Mouse (Mus musculus) CH12.LX (cell line): ENCODE results near the gene Clk2. TPM values are rescaled to one million over a fixed set of nuclear protein-coding genes. Genes with fewer than 3 reads are reported as not detected.

Source experiments
- DNase-seq: peaks from one replicate; pipeline ENCODE4 v3.0.0-alpha.2; 2013; ENCODE audit errors: extremely low read depth
- H3K27ac ChIP-seq: 2 replicates; pipeline ENCODE4 v1.5.1; 2012; ENCODE audit warnings: low read depth, mild to moderate bottlenecking, control low read depth, moderate library complexity; ENCODE audit not compliant: insufficient read depth
- H3K27me3 ChIP-seq: replicated peaks from 2 replicates; pipeline ENCODE3; 2012; ENCODE audit warnings: inconsistent platforms
- H3K36me3 ChIP-seq, 2 experiments: replicated peaks in 1 of 2; 2 replicates each; pipeline versions ENCODE3 to v1.6.1; 2012; ENCODE audit warnings: inconsistent platforms in 1 of 2, low read length in 1 of 2, mild to moderate bottlenecking in 1 of 2, mixed read lengths in 1 of 2, moderate library complexity in 1 of 2; ENCODE audit not compliant: control insufficient read depth in 1 of 2, insufficient read depth in 1 of 2
- H3K4me1 ChIP-seq, 2 experiments: 2 replicates each; pipeline ENCODE4 v1.6.1; 2012; ENCODE audit warnings: inconsistent platforms in 1 of 2, moderate library complexity in 1 of 2; ENCODE audit not compliant: insufficient read depth in 2 of 2, control insufficient read depth in 1 of 2
- H3K4me2 ChIP-seq: 2 replicates; pipeline ENCODE4 v1.6.1; 2012; ENCODE audit warnings: low read depth, mild to moderate bottlenecking, control low read depth; ENCODE audit not compliant: poor library complexity, insufficient read depth, severe bottlenecking
- H3K4me3 ChIP-seq, 3 experiments: fragments of 150-350 bp in 1 of 3; sonication (generic) in 1 of 3; replicated peaks in 1 of 3; 2 replicates each; pipeline versions ENCODE3 to v1.5.1; 2011 to 2012; ENCODE audit warnings: low read depth in 2 of 3, low read length in 2 of 3, mild to moderate bottlenecking in 2 of 3, moderate library complexity in 2 of 3, control low read depth in 1 of 3, improper control_type of control experiment in 1 of 3, inconsistent platforms in 1 of 3, mixed read lengths in 1 of 3; ENCODE audit not compliant: poor library complexity in 1 of 3
- H3K79me2 ChIP-seq: replicated peaks from 2 replicates; pipeline ENCODE4 v1.6.1; 2012; ENCODE audit warnings: mild to moderate bottlenecking, moderate library complexity; ENCODE audit not compliant: control insufficient read depth, poor library complexity, insufficient read depth, severe bottlenecking; ENCODE audit errors: extremely low read depth
- H3K9ac ChIP-seq: 2 replicates; pipeline ENCODE4 v1.6.1; 2012; ENCODE audit warnings: low read depth, mild to moderate bottlenecking, control low read depth, moderate library complexity; ENCODE audit not compliant: insufficient read depth
- H3K9me3 ChIP-seq: replicated peaks from 2 replicates; pipeline ENCODE3; 2012; ENCODE audit warnings: low read length, inconsistent platforms, mixed read lengths
- BHLHE40 ChIP-seq: IDR thresholded peaks from 2 replicates; pipeline ENCODE4 v1.6.1; 2011; ENCODE audit warnings: mild to moderate bottlenecking, low read depth, low read length, improper control_type of control experiment
- CHD2 ChIP-seq: IDR thresholded peaks from 2 replicates; pipeline ENCODE4 v1.6.1; 2011; ENCODE audit warnings: low read length, improper control_type of control experiment
- CTCF ChIP-seq, 2 experiments: IDR thresholded peaks in 1 of 2; conservative IDR thresholded peaks in 1 of 2; 2 replicates each; pipeline ENCODE4 v1.5.1; 2011 to 2012; ENCODE audit warnings: low read depth in 2 of 2, low read length in 2 of 2, improper control_type of control experiment in 1 of 2, inconsistent platforms in 1 of 2, mild to moderate bottlenecking in 1 of 2, moderate library complexity in 1 of 2
- ELF1 ChIP-seq: IDR thresholded peaks from 2 replicates; pipeline ENCODE4 v1.6.1; 2014; ENCODE audit warnings: low read depth, mild to moderate bottlenecking, inconsistent platforms, low read length, improper control_type of control experiment
- EP300 ChIP-seq: IDR thresholded peaks from 2 replicates; pipeline ENCODE4 v1.6.1; 2011; ENCODE audit warnings: low read length, improper control_type of control experiment
- HCFC1 ChIP-seq: IDR thresholded peaks from 2 replicates; pipeline ENCODE4 v1.6.1; 2012; ENCODE audit warnings: low read depth, mild to moderate bottlenecking, inconsistent platforms, low read length, improper control_type of control experiment
- JUN ChIP-seq: IDR thresholded peaks from 2 replicates; pipeline ENCODE4 v1.6.1; 2011; ENCODE audit warnings: low read depth, mild to moderate bottlenecking, low read length, improper control_type of control experiment, moderate library complexity; ENCODE audit not compliant: insufficient read depth
- MAFK ChIP-seq: IDR thresholded peaks from 2 replicates; pipeline ENCODE4 v1.6.1; 2011; ENCODE audit warnings: low read length, improper control_type of control experiment; ENCODE audit not compliant: insufficient replicate concordance
- MYC ChIP-seq: IDR thresholded peaks from 2 replicates; pipeline ENCODE4 v1.6.1; 2011; ENCODE audit warnings: low read depth, mild to moderate bottlenecking, improper control_type of control experiment, low read length
- POLR2A ChIP-seq: IDR thresholded peaks from 2 replicates; pipeline ENCODE4 v1.6.1; 2011; ENCODE audit warnings: low read depth, mild to moderate bottlenecking, improper control_type of control experiment, low read length
- RAD21 ChIP-seq: IDR thresholded peaks from 2 replicates; pipeline ENCODE4 v1.6.1; 2011; ENCODE audit warnings: low read depth, mild to moderate bottlenecking, low read length, improper control_type of control experiment, moderate library complexity
- RCOR1 ChIP-seq: conservative IDR thresholded peaks from 2 replicates; pipeline ENCODE4 v1.6.1; 2012; ENCODE audit warnings: low read depth, mild to moderate bottlenecking, inconsistent platforms, low read length, improper control_type of control experiment
- SIN3A ChIP-seq: IDR thresholded peaks from 2 replicates; pipeline ENCODE4 v1.6.1; 2012; ENCODE audit warnings: low read length, improper control_type of control experiment, inconsistent platforms
- SMC3 ChIP-seq: IDR thresholded peaks from 2 replicates; pipeline ENCODE4 v1.6.1; 2011; ENCODE audit warnings: low read depth, low read length, improper control_type of control experiment
- TCF12 ChIP-seq: IDR thresholded peaks from 2 replicates; pipeline ENCODE4 v1.6.1; 2014; ENCODE audit warnings: low read depth, mild to moderate bottlenecking, inconsistent platforms, low read length, improper control_type of control experiment
- UBTF ChIP-seq: IDR thresholded peaks from 2 replicates; pipeline ENCODE4 v1.6.1; 2012; ENCODE audit warnings: low read depth, mild to moderate bottlenecking, inconsistent platforms, low read length, improper control_type of control experiment, moderate library complexity
- ZMIZ1 ChIP-seq: IDR thresholded peaks from 2 replicates; pipeline ENCODE4 v1.6.1; 2012; ENCODE audit warnings: low read depth, mild to moderate bottlenecking, inconsistent platforms, low read length, improper control_type of control experiment
- ZNF384 ChIP-seq: IDR thresholded peaks from 2 replicates; pipeline ENCODE4 v1.6.1; 2012; ENCODE audit warnings: low read depth, low read length, improper control_type of control experiment, inconsistent platforms
- dilution Hi-C: fragments of 300-500 bp; cut with MboI; formaldehyde crosslinking; loops from 2 replicates; pipeline ENCODE4 v1.14.3; 2020; ENCODE audit warnings: low sequenced_read_pairs; ENCODE audit not compliant: extremely low pct_unique_long_range_greater_than_20kb, extremely low pct_ligation_motif_present
- in situ Hi-C: fragments of 300-500 bp; cut with MboI; formaldehyde crosslinking; loops from 3 replicates; pipeline ENCODE4 v1.14.3; 2019; ENCODE audit warnings: low sequenced_read_pairs, low pct_ligation_motif_present, low pct_unique_long_range_greater_than_20kb, mixed read lengths
- polyA plus RNA-seq: library from polyadenylated mRNA; unstranded; fragments of >175 nt; gene quantifications from 2 replicates; pipeline ENCODE4 v1.2.1, GENCODE M21; 2012; ENCODE audit warnings: low read depth; ENCODE audit not compliant: insufficient read length
- total RNA-seq, 2 experiments: library from RNA; depleted of rRNA; stranded (reverse); fragments of 300-350 nt in 1 of 2; fragments of >200 nt in 1 of 2; gene quantifications; 2 replicates each; pipeline ENCODE4 v1.2.3; 2012 to 2014

Clk2 gene
- total and polyA plus RNA-seq, 3 experiments: 18.8 to 72.0 (median 29.9) TPM

- Histone ChIP-seq H3K4me3 (no peak overlapping the region), H3K36me3 (peaks cover 0 to 46% of the 10 kb centered on the region in 2 experiments), H3K79me2 (no peaks in the 10 kb centered on the region), H3K4me2 (no peak overlapping the region)
- in situ Hi-C loops: no loop called here
- no peak for DNase-seq
- no peak for TF ChIP-seq ZNF384
- TF ChIP-seq JUN: no peak
- TF ChIP-seq SMC3: no peak
- no peak for TF ChIP-seq CTCF (conservative IDR thresholded peaks at IDR 0.05 in 1 of 2, IDR thresholded peaks at IDR 0.05 in 1 of 2; ENCODE audit: low read depth in 2 of 2, low read length in 2 of 2)
- TF ChIP-seq TCF12: no peak
- no peak for TF ChIP-seq RCOR1
- no peak for TF ChIP-seq BHLHE40
- no peak for TF ChIP-seq MYC
- TF ChIP-seq, all 38 proteins: peak for 0
- dilution Hi-C loops: no loop called here
- Histone ChIP-seq H3K27me3 (no peaks in the 10 kb centered on the region), H3K4me1 (no peaks in the 10 kb centered on the region), H3K27ac (no peak overlapping the region), H3K9ac (no peak overlapping the region), H3K9me3 (no peaks in the 10 kb centered on the region)
Measured at GRCm38 (mm10) chr3:89147101-89147978, 17.3 kb upstream of the Clk2 start.

- in situ Hi-C loops (no loop called here), dilution Hi-C loops (no loop called here)
- Histone ChIP-seq H3K9ac (no peak overlapping the region), H3K4me3 (no peak overlapping the region), H3K27ac (no peak overlapping the region), H3K9me3 (no peaks in the 10 kb centered on the region), H3K27me3 (no peaks in the 10 kb centered on the region), H3K4me1 (no peaks in the 10 kb centered on the region), H3K4me2 (no peak overlapping the region), H3K36me3 (peaks cover 0 to 52% of the 10 kb centered on the region in 2 experiments), H3K79me2 (no peaks in the 10 kb centered on the region)
- no peak for DNase-seq
- TF ChIP-seq UBTF (no peak), MYC (no peak), POLR2A (no peak), HCFC1 (no peak), RAD21 (no peak), CHD2 (no peak)
Measured at GRCm38 (mm10) chr3:89147979-89148311, 16.6 kb upstream of the Clk2 start.

- DNase-seq: no peak
- no peak overlapping the region for H3K4me3 ChIP-seq
- in situ Hi-C loops: no loop called here
- dilution Hi-C loops: no loop called here
- no peak overlapping the region for H3K4me2 ChIP-seq
- H3K79me2 ChIP-seq: no peaks in the 10 kb centered on the region
- no peaks in the 10 kb centered on the region for H3K27me3 ChIP-seq
- no peaks in the 10 kb centered on the region for H3K4me1 ChIP-seq
- no peak overlapping the region for H3K9ac ChIP-seq
- H3K9me3 ChIP-seq: no peaks in the 10 kb centered on the region
- no peak overlapping the region for H3K27ac ChIP-seq
- peaks cover 0 to 53% of the 10 kb centered on the region in 2 experiments for H3K36me3 ChIP-seq
- TF ChIP-seq RCOR1 (no peak), SIN3A (no peak), ELF1 (no peak), EP300 (no peak), ZMIZ1 (no peak), SMC3 (no peak), MAFK (no peak)
Measured at GRCm38 (mm10) chr3:89148567-89148966, 16.0 kb upstream of the Clk2 start.
